Comparison of ENCODE assay signal across 11 mouse cellular contexts in genomic region chr3:37876016-37876765, GRCm38 (mm10).
DNase-seq lines count a peak whose midpoint lies in the region; ATAC-seq lines count a peak whose summit lies in the region.
"Had no signal": no experiment of that assay in that cellular context is flagged by ENCODE, and none has a peak within 500 bp of the region (broad histone marks: within the 10 kb centered on the region; RNA-seq: fewer than 3 reads in every experiment).

No protein-coding gene starts in this region.

- H3K36me3 ChIP-seq in embryonic facial prominence, embryonic 15.5 days, result no peaks in the 10 kb centered on the region
- H3K36me3 ChIP-seq: neural tube, embryonic 12.5 days had no signal

- H3K27ac ChIP-seq in embryonic facial prominence, embryonic 15.5 days (replicated peaks), result peak overlapping the region; percentile 95
- H3K27ac ChIP-seq: neural tube, embryonic 12.5 days had no signal

- no peaks in the 10 kb centered on the region for H3K27me3 ChIP-seq in embryonic facial prominence, embryonic 15.5 days
- H3K27me3 ChIP-seq: neural tube, embryonic 12.5 days had no signal

- H3K9ac ChIP-seq in embryonic facial prominence, embryonic 15.5 days, result no peak overlapping the region
- H3K9ac ChIP-seq: neural tube, embryonic 12.5 days had no signal

- DNase-seq in heart, adult 11 months, result peak; percentile 94
- DNase-seq in heart, postnatal 36 days, result no peak
- peak; percentile 21 for DNase-seq in kidney, adult 9 months
- peak; percentile 47 for DNase-seq in lung, postnatal 14 days
- no peak for DNase-seq in layer of hippocampus, adult 9-10 months (ENCODE audit: low spot score)
- DNase-seq in right cerebral cortex, postnatal 36 days (ENCODE audit: low spot score in 2 of 2), result no peak
- no peak for DNase-seq in ovary, postnatal 10 days (ENCODE audit: low spot score)

- no peak overlapping the region for H3K4me2 ChIP-seq in embryonic facial prominence, embryonic 15.5 days (replicated peaks)
- H3K4me2 ChIP-seq: neural tube, embryonic 12.5 days had no signal

- H3K4me1 ChIP-seq in embryonic facial prominence, embryonic 15.5 days, result peaks cover 30% of the 10 kb centered on the region
- H3K4me1 ChIP-seq: neural tube, embryonic 12.5 days had no signal

- 67% methylated on average over 13 of the region's 13 CpGs for WGBS in embryonic facial prominence, embryonic 15.5 days

- intact Hi-C loops in heart, postnatal 36 days (cut with DNase I), result loop anchor here (5.0 kb wide), 1 partner anchor 61 kb away; no protein-coding TSS in a partner anchor

- no peak for ATAC-seq in embryonic facial prominence, embryonic 15.5 days (ENCODE audit: insufficient number of reproducible peaks, low FRiP score, low TSS enrichment, low read depth)
- ATAC-seq: CD4-positive, CD25-positive, alpha-beta regulatory T cell, adult 4 months had no signal

- no peak overlapping the region for H3K4me3 ChIP-seq in embryonic facial prominence, embryonic 15.5 days (replicated peaks)
- H3K4me3 ChIP-seq: erythroblast, embryonic 14.5 days; neural tube, embryonic 12.5 days had no signal

- no peaks in the 10 kb centered on the region for H3K9me3 ChIP-seq in embryonic facial prominence, embryonic 15.5 days (replicated peaks)
- H3K9me3 ChIP-seq: neural tube, embryonic 12.5 days had no signal

Comparison
In these comparisons a context has a peak if more than half of its experiments do, and no peak if none do; other contexts are left out.
1. DNase-seq: peak in heart, adult 11 months (single experiment), kidney, adult 9 months (single experiment) and lung, postnatal 14 days (single experiment); none in heart, postnatal 36 days (0 of 2), layer of hippocampus, adult 9-10 months (single experiment), right cerebral cortex, postnatal 36 days (0 of 2) and ovary, postnatal 10 days (single experiment).